Mouse (Mus musculus) intestine, embryonic 14.5 days (tissue): ENCODE measurements around the gene Rpgrip1. TPM values are rescaled to one million over a fixed set of nuclear protein-coding genes. Genes with fewer than 3 reads are reported as not detected.

Experiments used
- ATAC-seq: fragments of 200-750 bp; cut with Nextera tagmentation; replicated peaks from 2 replicates; pipeline ENCODE4 v1.8.0; 2017; ENCODE audit warnings: low read depth, moderate number of reproducible peaks, moderate TSS enrichment, moderate library complexity; ENCODE audit not compliant: low FRiP score, low TSS enrichment
- DNase-seq: peaks from one replicate; pipeline ENCODE4 v3.0.0-alpha.2; 2018; ENCODE audit warnings: low spot score
- H3K27ac ChIP-seq: fragments of 300-500 bp; sonication (generic); 2 replicates; pipeline ENCODE4 v1.5.1; 2014; ENCODE audit warnings: low read depth, mild to moderate bottlenecking, control low read depth
- H3K27me3 ChIP-seq: fragments of 300-500 bp; sonication (generic); replicated peaks from 2 replicates; pipeline ENCODE4 v1.6.1; 2014; ENCODE audit warnings: low read length, control low read depth; ENCODE audit not compliant: control insufficient read depth, insufficient read depth
- H3K36me3 ChIP-seq: fragments of 300-500 bp; sonication (generic); 2 replicates; pipeline ENCODE4 v1.6.1; 2014; ENCODE audit warnings: low read length, control low read depth; ENCODE audit not compliant: control insufficient read depth, insufficient read depth
- H3K4me1 ChIP-seq: fragments of 300-500 bp; sonication (generic); replicated peaks from 2 replicates; pipeline ENCODE4 v1.6.1; 2014; ENCODE audit warnings: low read length, control low read depth, mixed read lengths; ENCODE audit not compliant: control insufficient read depth, insufficient read depth
- H3K4me2 ChIP-seq: fragments of 300-500 bp; sonication (generic); 2 replicates; pipeline ENCODE4 v1.6.1; 2014; ENCODE audit warnings: low read length
- H3K4me3 ChIP-seq: fragments of 300-500 bp; sonication (generic); 2 replicates; pipeline ENCODE4 v1.5.1; 2014; ENCODE audit warnings: low read depth, low read length, control low read depth, mixed read lengths
- H3K9ac ChIP-seq: fragments of 300-500 bp; sonication (generic); 2 replicates; pipeline ENCODE4 v1.6.1; 2014; ENCODE audit warnings: mild to moderate bottlenecking, low read length
- H3K9me3 ChIP-seq: fragments of 300-500 bp; sonication (generic); 2 replicates; pipeline ENCODE4 v1.6.1; 2016; ENCODE audit warnings: low read length, control low read depth; ENCODE audit not compliant: control insufficient read depth
- WGBS: fragments of 180-500 bp; shearing (Covaris S2); extraction: QIAGEN DNeasy Blood & Tissue Kit; methylation state at CpG from one replicate; pipeline ENCODE4 v1.1.7; 2014; 5-methylcytosine and 5-hydroxymethylcytosine counted together
- polyA plus RNA-seq: library from polyadenylated mRNA; unstranded; fragments of >200 nt; fragmentation: Nextera tagmentation; extraction: Ambion mirVana; gene quantifications from 2 replicates; pipeline ENCODE4 v1.2.1, GENCODE M21; 2014

Gene Rpgrip1
- polyA plus RNA-seq, 1 experiment from 2014 or later: 76.9 TPM

DNA sequence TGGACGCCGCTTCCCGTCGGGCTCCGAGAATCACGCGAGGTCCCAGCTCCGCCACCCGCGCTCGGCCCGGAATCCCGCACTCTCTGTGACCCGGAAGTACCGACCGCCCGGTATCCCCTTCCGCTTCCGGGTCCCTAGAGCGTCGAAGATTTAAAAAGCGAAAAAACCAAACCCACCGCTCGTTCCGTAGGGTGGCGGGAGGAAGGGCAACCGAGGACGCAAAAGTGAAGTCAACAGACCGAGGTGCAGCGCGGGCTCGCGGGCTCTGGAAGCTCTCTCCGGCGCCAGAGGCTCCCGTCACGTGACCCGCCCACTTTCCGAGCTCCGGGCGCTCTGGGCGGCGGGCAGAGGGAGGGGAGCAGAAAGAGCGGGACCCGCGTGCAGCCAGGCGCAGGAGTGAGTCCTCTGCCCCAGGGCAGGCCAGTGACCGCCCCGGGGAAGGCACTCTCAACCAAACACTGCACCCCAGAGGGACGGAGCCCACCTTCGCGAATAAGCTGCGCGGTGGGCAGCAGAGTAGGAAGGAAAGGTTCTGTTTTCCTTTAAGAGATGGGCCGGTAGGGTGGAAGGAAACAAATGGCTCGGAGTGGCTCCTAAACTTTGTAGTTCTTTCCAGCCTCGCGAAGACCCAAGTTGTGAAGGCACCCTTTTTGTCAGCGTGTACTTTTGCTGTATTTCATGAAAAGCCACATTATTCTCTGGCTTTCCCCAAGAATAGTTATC is 86.8 kb downstream of the Rpgrip1 start, which contains the start of gene Supt16:
Gene Supt16 (minus strand): TSS at position 261 of the 723 bp plus-strand sequence.
- peaks cover 50% of the 10 kb centered on the region for H3K36me3 ChIP-seq
- peak; percentile 92 for DNase-seq
- H3K9ac ChIP-seq: peak within 1 kb of the TSS; percentile 99
- peak within 1 kb of the TSS; percentile 94 for H3K4me3 ChIP-seq
- peak within 1 kb of the TSS; percentile 91 for H3K4me2 ChIP-seq
- peaks cover 17% of the 10 kb centered on the region for H3K4me1 ChIP-seq
- under 1% methylated on average over 59 of the region's 59 CpGs for WGBS
- H3K9me3 ChIP-seq: no peaks in the 10 kb centered on the region
- peak; percentile 96 for ATAC-seq
- H3K27ac ChIP-seq: peak within 1 kb of the TSS; percentile 99
- H3K27me3 ChIP-seq: no peaks in the 10 kb centered on the region

DNA sequence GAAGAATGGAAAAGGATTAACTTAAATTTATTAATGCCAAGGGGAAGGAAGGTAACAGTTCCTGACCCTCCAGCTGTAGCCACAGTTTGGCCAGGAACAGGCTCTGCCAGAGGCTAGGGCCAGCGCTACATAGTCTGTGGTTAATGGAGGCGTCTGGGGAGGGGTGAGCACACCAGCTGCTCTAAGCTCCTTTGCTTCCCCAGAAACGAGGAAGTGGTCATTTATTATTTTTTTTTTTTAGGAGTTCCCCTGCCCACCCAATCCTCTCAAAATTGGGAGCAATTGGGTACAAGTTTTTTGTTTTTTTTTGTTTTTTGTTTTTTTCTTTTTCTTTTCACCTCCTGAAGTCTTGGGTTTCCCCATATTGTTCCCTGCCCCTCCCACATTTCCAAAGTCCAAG is 87.6 kb downstream of the Rpgrip1 start:
- 21% methylated on average over 3 of the region's 3 CpGs for WGBS
- H3K36me3 ChIP-seq: peaks cover 51% of the 10 kb centered on the region
- peak overlapping the region; percentile 99; the same call in 1 of the 2 replicates for H3K9ac ChIP-seq
- peak overlapping the region; percentile 22; the same call in 1 of the 2 replicates for H3K27ac ChIP-seq
- no peaks in the 10 kb centered on the region for H3K9me3 ChIP-seq
- DNase-seq: no peak
- peak overlapping the region; percentile 94 for H3K4me3 ChIP-seq
- ATAC-seq: no peak
- H3K4me1 ChIP-seq: peaks cover 17% of the 10 kb centered on the region
- no peaks in the 10 kb centered on the region for H3K27me3 ChIP-seq
- peak overlapping the region; percentile 91 for H3K4me2 ChIP-seq

DNA sequence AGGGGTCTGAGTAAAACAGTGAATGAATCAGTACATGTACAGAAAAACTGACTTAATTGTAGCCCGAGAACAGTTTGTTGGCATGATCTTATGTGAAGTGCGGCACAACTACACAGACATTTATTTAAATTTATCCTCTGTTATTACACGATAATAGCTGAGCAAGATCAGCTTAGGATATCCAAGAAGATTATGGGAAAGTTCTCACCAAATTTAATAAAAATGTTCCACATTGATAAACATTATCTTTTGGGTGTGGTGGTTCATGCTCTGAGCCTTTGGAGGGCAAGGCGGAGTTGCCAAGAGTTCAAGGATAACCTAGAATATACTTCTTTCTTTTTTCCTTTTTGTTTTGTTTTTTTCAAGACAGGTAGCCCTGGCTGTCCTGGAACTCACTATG is 88.9 kb downstream of the Rpgrip1 start:
- Histone ChIP-seq H3K9ac (no peak overlapping the region), H3K27me3 (no peaks in the 10 kb centered on the region), H3K27ac (no peak overlapping the region), H3K4me3 (no peak overlapping the region), H3K4me1 (peaks cover 17% of the 10 kb centered on the region), H3K36me3 (peaks cover 58% of the 10 kb centered on the region), H3K4me2 (no peak overlapping the region), H3K9me3 (no peaks in the 10 kb centered on the region)
- ATAC-seq (no peak), DNase-seq (no peak)
- 89% methylated on average over 4 of the region's 4 CpGs for WGBS

Other genes with a start within 250 kb of the Rpgrip1 start
- gene Mettl17, start 225.9 kb upstream of the Rpgrip1 start, polyA plus RNA-seq: 54.9 and 67.0 TPM in 2 replicates
- gene Slc39a2, start 217.8 kb upstream of the Rpgrip1 start, polyA plus RNA-seq: 0.71 and 0.99 TPM in 2 replicates
- 36.4 and 39.2 TPM in 2 replicates for gene Ndrg2, start 196.5 kb upstream of the Rpgrip1 start, polyA plus RNA-seq
- gene Tppp2, start 192.3 kb upstream of the Rpgrip1 start, polyA plus RNA-seq: 0.31 TPM in 1 of 2 replicates, not detected in the other
- not detected in 2 replicates for gene Rnase13, start 187.9 kb upstream of the Rpgrip1 start, polyA plus RNA-seq
- 80.8 and 86.3 TPM in 2 replicates for gene Arhgef40, start 126.0 kb upstream of the Rpgrip1 start, polyA plus RNA-seq
- 6.8 and 8.5 TPM in 2 replicates for gene Tmem253, start 95.0 kb upstream of the Rpgrip1 start, polyA plus RNA-seq
- 31.9 and 34.0 TPM in 2 replicates for gene Zfp219, start 90.0 kb upstream of the Rpgrip1 start, polyA plus RNA-seq
- not detected in 2 replicates for gene Olfr221, start 68.2 kb upstream of the Rpgrip1 start, polyA plus RNA-seq
- gene Hnrnpc, start 6.7 kb upstream of the Rpgrip1 start, polyA plus RNA-seq: 530 and 607 TPM in 2 replicates
- 68.9 and 73.5 TPM in 2 replicates for gene Supt16, start 86.7 kb downstream of the Rpgrip1 start, polyA plus RNA-seq
- 47.4 and 50.6 TPM in 2 replicates for gene Chd8, start 147.1 kb downstream of the Rpgrip1 start, polyA plus RNA-seq
- 34.3 and 44.9 TPM in 2 replicates for gene Tox4, start 168.4 kb downstream of the Rpgrip1 start, polyA plus RNA-seq
- gene Rab2b, start 168.8 kb downstream of the Rpgrip1 start, polyA plus RNA-seq: 21.0 and 22.1 TPM in 2 replicates
- gene Mettl3, start 194.4 kb downstream of the Rpgrip1 start, polyA plus RNA-seq: 37.0 and 43.5 TPM in 2 replicates
- 15.2 and 16.2 TPM in 2 replicates for gene Sall2, start 218.1 kb downstream of the Rpgrip1 start, polyA plus RNA-seq
- not detected in 2 replicates for gene Olfr1513, start 245.7 kb downstream of the Rpgrip1 start, polyA plus RNA-seq